Mouse (Mus musculus): Measurements from ENCODE around the gene Pdxp.

Pdxp gene

GRCm38 (mm10) chr15:78899740-78900584 is 13.8 kb upstream of the Pdxp start, which contains the start of gene Sh3bp1:
Gene Sh3bp1, plus strand, starts transcription at chr15:78899768.
- peak; percentile 74 for DNase-seq

- no peak for DNase-seq
Observed at GRCm38 (mm10) chr15:78900585-78901421, 12.9 kb upstream of the Pdxp start.

GRCm38 (mm10) chr15:78901422-78901789 is 12.3 kb upstream of the Pdxp start:
- DNase-seq = no peak

- DNase-seq = peak; percentile 86
Observed at GRCm38 (mm10) chr15:78903243-78903642, 10.5 kb upstream of the Pdxp start.

GRCm38 (mm10) chr15:78908399-78908798 is 5.3 kb upstream of the Pdxp start:
- no peak for DNase-seq

GRCm38 (mm10) chr15:78908982-78909381 is 4.7 kb upstream of the Pdxp start:
- no peak for DNase-seq

- peak; percentile 76 for DNase-seq
Observed at GRCm38 (mm10) chr15:78912040-78912439, 1.7 kb upstream of the Pdxp start.

- DNase-seq = no peak
Observed at GRCm38 (mm10) chr15:78914091-78914822, 538 bp downstream of the Pdxp start.

- no peak for DNase-seq
Observed at GRCm38 (mm10) chr15:78914823-78915659, 1.3 kb downstream of the Pdxp start.

GRCm38 (mm10) chr15:78915660-78916017 is 1.9 kb downstream of the Pdxp start:
- DNase-seq = peak; percentile 92

- DNase-seq = no peak
Observed at GRCm38 (mm10) chr15:78916052-78916826, 2.5 kb downstream of the Pdxp start.

- DNase-seq = no peak
Observed at GRCm38 (mm10) chr15:78918126-78918525, 4.4 kb downstream of the Pdxp start.

GRCm38 (mm10) chr15:78919914-78920313 is 6.2 kb downstream of the Pdxp start:
- DNase-seq = no peak

GRCm38 (mm10) chr15:78922700-78923099 is 9.0 kb downstream of the Pdxp start:
- DNase-seq = no peak

- DNase-seq = no peak
Observed at GRCm38 (mm10) chr15:78923585-78923984, 9.9 kb downstream of the Pdxp start.

- no peak for DNase-seq
Observed at GRCm38 (mm10) chr15:78925129-78925528, 11.4 kb downstream of the Pdxp start.

- DNase-seq = peak; percentile 73
Observed at GRCm38 (mm10) chr15:78926021-78926919, 12.6 kb downstream of the Pdxp start, which contains the start of gene Lgals1. Gene Lgals1, plus strand, starts transcription at chr15:78926725.

- peak; percentile 50 for DNase-seq
Observed at GRCm38 (mm10) chr15:78927021-78927787, 13.5 kb downstream of the Pdxp start.

- peak; percentile 80 for DNase-seq
Observed at GRCm38 (mm10) chr15:78927788-78928457, 14.2 kb downstream of the Pdxp start.
